Mouse (Mus musculus) testis, postnatal 14 days (tissue): Measurements from ENCODE around the gene Mgll.

ENCODE experiments used
- DNase-seq: peaks from one replicate; pipeline ENCODE4 v3.0.0; 2021; ENCODE audit warnings: low spot score

Gene Mgll

GRCm38 (mm10) chr6:88803051-88803450, 78.8 kb downstream of the Mgll start:
- DNase-seq: no peak

GRCm38 (mm10) chr6:88803957-88804695, 79.9 kb downstream of the Mgll start:
- DNase-seq: no peak

DNA sequence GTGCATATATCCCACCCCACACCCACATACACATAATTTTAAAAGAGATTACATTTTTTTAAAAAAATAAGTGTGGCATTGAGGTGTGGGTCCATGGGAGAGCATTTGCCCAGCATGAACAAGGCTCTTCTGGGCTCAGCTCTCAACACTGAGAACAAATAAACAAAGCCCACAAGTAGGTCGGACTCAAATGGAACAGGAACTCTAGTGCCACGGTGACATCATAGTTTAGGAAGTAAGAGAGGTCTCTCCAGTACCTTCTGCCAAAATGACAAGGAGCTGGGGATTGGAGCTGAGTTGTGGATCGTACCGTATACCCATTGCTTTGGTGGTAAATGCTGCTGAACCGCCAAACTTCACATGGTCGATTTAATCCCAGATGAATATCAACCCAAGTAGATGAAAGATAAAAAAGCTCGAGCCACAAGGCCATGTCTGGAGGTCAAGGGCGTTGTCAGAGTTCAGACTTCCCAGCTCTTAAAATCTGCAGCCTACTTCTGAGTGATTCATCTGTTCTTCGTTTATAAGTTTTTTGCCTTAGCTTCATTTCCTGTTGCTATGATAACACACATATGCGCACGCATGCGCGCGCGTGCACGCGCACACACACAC, 80.9 kb downstream of the Mgll start:
- DNase-seq: no peak

DNA sequence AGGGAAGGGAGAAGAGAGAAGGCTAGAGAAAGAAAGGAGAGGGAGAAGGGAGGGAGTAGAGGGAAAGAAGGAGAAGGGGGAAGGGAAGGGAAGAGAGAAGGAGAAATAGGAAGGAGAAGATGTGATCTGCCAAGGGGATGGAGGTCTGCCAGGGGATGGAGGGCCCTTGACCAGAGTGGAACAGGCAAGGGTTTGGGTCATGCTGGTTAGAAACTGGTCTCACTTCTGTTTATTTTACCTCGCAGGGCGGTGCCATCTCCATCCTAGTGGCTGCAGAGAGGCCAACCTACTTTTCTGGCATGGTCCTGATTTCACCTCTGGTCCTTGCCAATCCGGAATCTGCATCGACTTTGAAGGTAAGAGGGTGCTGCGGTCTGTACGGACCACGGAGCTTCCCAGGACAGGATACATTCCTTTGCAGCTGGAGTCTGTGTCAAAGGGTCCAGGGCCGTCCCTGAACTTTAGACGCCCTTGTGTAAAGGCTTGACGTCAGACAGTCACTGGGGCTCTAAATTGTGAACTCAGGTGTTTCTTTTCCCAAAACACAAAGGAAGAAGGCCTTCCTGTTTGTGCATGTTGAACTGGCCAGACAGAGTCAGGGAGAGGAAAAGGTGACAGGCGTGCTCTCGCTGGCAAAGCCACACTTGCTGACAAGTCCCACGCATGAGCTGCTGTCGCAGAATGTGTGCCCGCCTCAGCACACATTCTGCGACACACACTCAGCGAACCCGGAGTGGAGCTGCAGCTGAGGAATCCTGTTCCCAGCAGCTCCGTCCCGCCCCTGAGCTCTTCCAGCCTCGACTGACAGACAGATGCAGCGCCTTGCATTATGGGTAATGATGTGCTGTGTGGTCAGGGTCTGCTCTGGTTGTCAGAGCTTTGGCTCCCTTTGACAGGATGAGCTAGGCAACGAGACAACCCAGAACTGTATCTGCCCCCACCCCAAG, 85.2 kb downstream of the Mgll start:
- DNase-seq: no peak

- DNase-seq: no peak
Measured at GRCm38 (mm10) chr6:88810291-88810690, 86.1 kb downstream of the Mgll start.

- no peak for DNase-seq
Measured at GRCm38 (mm10) chr6:88811396-88811795, 87.2 kb downstream of the Mgll start.

DNA sequence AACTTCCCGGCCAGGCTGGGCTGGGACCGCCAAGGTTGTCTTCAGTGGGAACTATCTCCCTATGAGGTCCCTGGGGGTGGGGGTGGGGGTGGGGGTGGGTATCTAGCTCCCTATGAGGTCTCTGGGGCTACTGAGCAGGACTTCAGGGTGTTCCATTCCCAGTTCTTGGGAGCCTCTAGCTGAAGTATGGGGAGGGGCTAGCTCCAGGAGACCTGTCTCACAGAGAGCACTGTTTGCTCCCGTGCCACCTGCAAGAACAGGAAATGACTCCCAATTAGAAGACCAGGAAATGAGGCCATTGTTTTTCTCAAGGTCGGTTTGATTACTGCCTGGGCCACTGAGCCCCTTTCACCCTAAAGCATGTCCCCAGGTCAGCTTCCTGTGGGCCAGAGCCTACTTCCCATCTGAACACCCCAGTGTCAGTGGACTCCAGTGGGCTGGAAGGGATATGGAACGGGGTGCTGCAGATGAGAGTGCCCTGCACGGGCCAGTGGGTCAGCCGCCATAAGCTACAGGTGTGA, 87.7 kb downstream of the Mgll start:
- DNase-seq: no peak

DNA sequence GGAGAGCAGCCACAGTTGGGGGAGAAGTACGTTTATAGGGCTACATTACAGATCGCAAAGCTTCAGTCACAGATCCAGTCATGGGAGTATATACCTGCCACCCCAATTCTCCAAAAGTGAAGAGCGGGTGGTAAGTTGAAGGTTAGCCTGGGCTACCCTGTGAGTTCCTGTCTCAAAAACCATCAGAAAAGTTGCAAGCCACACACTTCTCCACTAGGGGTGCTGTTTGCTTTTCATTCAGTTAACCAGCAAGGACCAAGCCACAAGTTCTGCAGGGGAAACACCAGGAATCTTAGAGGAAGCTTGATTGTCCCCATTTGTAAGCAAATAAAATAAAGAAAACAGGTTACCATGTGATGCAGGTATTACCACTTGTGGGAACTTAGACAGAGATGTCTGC, 88.7 kb downstream of the Mgll start:
- no peak for DNase-seq

DNA sequence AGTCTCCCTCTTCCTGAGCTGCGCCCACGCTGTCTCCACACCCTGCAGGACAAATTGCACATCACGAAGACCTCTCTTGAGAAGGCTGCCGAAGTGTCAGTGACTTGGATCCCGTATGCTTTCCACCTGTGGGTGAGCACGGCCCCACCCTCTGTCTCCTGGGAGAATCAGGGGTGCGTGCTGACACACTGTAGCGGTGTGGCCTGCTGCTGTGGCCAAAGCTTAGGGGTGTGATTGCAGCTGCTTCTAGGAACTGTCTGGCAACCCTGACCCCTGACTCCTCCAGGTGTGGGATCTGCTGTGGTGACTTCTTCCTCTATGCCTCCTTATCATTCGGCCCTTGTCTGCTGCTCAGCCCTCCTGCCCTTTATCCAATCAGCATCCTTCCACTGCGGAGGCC, 89.6 kb downstream of the Mgll start:
- DNase-seq: peak; percentile 73

DNA sequence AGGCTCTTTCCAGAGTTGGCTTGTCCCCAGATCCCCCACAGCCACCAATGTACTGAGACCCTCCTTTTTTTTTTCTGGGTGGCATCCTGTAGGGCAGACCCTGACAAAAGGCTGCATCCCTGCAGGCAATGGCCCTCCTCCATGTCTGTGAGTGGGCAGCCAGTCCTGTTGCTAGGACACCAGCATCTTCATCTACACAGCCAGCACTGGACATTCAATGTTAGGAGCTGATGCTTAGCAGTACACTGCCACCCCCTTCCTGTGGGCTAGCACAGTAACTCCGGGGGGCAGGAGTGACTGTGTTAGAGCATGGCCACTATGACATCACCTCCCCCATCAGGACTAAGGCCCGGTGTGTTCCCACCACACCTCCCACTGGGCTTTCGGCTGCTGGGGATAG, 90.8 kb downstream of the Mgll start:
- DNase-seq: no peak

DNA sequence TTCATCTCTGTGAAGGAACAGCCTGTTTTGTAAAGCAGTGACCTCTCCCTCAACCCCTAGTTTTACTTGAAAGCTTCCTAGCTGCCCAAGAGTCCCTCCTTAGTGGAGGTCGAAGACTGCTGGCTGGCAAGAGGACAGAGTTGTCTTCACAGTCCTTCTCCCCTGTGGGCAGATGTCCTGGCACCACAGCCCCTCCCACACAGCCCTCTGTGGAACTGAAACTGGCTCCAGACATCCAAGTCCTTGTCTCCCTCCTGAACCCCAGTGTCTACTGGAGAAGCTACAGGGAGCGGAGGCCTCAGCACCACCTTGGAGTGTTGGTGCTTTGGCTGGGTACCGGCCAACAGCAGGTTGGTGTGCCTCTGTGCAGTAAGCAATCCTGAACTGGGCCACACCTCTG, 91.3 kb downstream of the Mgll start:
- DNase-seq: no peak

- DNase-seq: no peak
Measured at GRCm38 (mm10) chr6:88816913-88817312, 92.7 kb downstream of the Mgll start.

GRCm38 (mm10) chr6:88820853-88821252, 96.6 kb downstream of the Mgll start:
- no peak for DNase-seq

GRCm38 (mm10) chr6:88821294-88821693, 97.1 kb downstream of the Mgll start:
- no peak for DNase-seq

DNA sequence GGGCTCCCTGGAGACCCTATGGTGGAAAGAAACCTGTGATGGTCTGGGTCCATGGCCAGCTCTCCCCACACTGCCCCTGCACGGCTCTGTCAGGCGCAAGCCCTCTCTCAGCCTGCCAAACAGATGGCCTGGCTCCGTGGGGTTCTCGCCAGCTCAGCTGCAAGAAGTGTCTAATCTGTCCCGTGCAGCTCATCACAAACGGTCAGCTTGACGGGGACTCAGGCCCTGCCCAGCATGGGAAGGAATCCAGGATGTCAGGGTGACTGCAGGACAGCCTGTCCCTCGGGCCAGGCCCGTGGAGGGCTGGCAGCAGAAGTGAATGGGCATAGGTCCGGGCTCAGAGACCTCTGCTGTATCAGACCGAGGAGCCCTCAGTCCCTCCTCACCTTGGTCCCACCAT, 97.7 kb downstream of the Mgll start:
- DNase-seq: no peak

GRCm38 (mm10) chr6:88824183-88824582, 100.0 kb downstream of the Mgll start:
- DNase-seq: no peak

DNA sequence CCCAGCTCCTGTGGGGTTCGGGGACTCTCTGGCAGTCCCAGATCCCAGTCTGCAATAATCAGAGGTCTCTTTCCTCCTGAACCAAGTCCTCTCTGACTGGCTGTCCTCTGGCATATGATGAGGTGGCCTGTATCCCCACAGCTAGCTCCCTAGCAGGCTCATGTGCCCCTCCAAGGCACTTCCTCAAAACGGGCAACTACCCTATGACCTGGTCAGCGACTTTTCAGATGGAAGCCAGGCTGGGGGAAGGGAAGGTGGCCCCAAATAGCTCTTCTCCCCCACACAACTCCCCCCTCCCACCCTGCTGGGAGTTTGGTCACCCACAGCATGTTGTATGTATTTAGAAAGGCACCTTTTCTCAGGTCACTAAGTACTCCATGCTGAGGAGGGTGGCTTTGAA, 101.9 kb downstream of the Mgll start:
- DNase-seq: no peak

GRCm38 (mm10) chr6:88826545-88826944, 102.3 kb downstream of the Mgll start:
- DNase-seq: no peak

GRCm38 (mm10) chr6:88826965-88827364, 102.8 kb downstream of the Mgll start:
- no peak for DNase-seq

DNA sequence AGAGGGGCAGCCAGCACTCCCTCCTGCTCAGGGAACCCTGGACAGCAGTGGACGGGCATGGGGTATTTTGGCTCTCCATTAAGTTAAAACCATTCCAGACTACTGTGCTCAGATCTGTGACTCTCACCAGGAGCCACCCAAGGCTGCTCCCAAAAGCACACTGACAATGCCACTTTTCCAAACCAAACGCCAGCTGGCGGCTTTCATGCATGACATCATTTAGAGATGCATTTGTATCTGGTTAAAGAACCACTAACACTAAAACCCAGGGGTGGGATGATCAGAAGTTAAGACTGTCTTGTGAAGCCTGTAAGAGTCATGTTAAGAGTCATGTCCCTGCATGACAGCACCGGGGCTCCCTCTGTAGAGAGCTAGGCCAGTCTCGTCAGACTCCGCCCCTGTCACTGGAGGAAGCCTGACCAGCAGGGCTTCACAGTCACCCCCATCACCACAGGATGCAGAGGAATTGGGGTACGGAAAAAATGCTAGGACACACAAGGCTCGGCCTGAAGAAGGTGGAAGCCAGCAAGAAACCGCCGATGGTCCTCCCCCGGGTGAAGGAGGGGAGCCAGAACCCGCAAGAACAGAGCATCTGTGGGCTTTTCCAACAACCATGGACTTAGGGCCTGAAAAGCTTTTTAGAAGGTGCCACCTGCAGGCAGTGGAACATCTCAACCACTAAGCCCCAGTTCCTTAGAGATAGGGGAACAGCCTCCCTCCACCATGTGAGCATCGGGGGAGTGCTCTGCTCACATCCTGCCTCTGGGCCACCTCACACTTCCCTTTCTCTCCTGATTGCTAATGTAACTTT, 103.4 kb downstream of the Mgll start:
- DNase-seq: no peak

DNA sequence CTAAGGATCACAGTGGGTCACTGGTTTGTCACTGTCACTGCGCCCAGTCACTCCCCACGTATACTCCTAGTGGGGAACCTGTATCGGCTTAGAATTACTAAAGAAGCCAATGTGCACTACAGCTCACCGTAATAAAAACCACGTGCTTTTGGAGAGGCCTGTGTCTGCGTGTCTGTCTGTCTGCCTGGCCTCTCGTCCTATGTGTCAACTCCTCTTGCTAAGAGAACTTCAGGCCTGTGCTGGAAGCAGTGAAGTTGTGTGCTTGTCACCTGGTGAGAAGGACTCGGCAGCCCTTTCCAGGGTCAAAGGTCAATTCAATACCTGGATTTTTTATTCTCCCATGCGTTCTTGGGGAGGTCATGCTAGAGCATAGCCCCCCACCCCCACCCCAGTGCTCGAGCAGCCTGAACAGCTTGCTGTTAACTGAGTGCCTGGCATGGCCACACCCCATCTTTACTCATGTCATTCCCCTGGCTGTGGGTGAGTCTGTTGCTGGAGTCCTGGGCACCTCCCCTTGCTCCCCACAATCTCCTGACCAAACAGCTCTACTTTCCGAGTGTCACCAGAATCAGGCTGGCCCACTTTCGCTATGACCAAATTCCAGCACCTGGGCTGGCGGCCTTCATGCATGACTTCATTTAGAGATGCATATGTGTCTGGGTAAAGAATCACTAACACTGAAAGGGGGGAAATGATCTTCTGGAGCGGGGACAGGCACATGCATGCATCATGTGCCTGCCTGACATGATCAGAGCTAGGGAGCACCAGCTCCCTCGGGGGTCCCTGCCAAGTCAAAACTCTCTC, 104.2 kb downstream of the Mgll start:
- no peak for DNase-seq
